Mouse (Mus musculus) liver, adult 10 weeks (tissue): ENCODE data around the gene Vmn1r185. TPM values are rescaled to one million over a fixed set of nuclear protein-coding genes. Genes with fewer than 3 reads are reported as not detected.

Experiments
- polyA plus RNA-seq: library from polyadenylated mRNA; stranded (reverse); fragments of 350-450 nt; fragmentation: Illumina TruSeq; extraction: RNeasy Lipid Tissue Mini Kit (QIAGEN cat#74804); gene quantifications from one replicate; pipeline ENCODE4 v1.2.3, GENCODE M21; 2014; ENCODE audit warnings: low read depth, low replicate concordance

The Vmn1r185 gene
- not detected for polyA plus RNA-seq

DNA sequence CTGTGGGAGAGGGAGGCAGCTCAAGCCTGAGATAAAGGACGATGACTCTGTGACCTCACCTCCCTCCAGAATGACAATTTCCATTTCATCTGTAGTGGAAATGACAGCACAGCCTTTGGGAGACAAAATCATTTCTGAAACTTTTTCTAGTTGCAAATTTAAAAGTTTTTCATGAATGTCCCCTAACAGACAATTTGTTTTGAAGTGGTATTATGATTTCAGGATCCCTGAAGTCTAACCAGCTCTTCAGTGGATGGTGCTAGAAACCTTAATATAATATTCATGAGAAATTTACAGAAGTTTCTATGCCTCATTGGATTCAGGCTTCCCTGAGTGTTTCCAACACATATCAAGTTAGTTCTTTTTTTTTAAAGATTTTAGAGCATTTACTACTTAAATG lies at the start of gene Vmn1r185:
Gene Vmn1r185, minus strand, starts transcription at position 101 of the 400 bp plus-strand sequence.

Other genes starting within 250 kb of the Vmn1r185 start
- not detected for gene Nlrp9c, start 214.8 kb downstream of the Vmn1r185 start, polyA plus RNA-seq
- gene Nlrp4a, start 183.4 kb downstream of the Vmn1r185 start, polyA plus RNA-seq, result not detected
- gene Nlrp9a, start 83.4 kb downstream of the Vmn1r185 start, polyA plus RNA-seq, result not detected
- gene Cyp2b23, start 68.0 kb upstream of the Vmn1r185 start, polyA plus RNA-seq, result not detected
- gene Cyp2b19, start 138.7 kb upstream of the Vmn1r185 start, polyA plus RNA-seq, result not detected
- gene Cyp2g1, start 190.4 kb upstream of the Vmn1r185 start, polyA plus RNA-seq, result 24.0 TPM
- gene Cyp2a5, start 216.8 kb upstream of the Vmn1r185 start, polyA plus RNA-seq, result 639 TPM